Mouse (Mus musculus): ENCODE data around the gene Bicc1.

GRCm38 (mm10) chr10:70874994-70875538, 284.4 kb downstream of the Bicc1 start:
- TF ChIP-seq CTCF (IDR thresholded peaks at IDR 0.05) = no peak
- TF ChIP-seq EP300 (IDR thresholded peaks at IDR 0.05; ENCODE audit: insufficient read depth, low read depth, low read length) = no peak

Data from heart, adult 2 months (tissue).